Mouse (Mus musculus): ENCODE results near the gene Insig2. TPM values are rescaled to one million over a fixed set of nuclear protein-coding genes. Genes with fewer than 3 reads are reported as not detected.

Insig2 gene
- polyA plus RNA-seq, 3 experiments from 2014 or later, result 29.6 to 34.8 (median 30.4) TPM

GRCm38 (mm10) chr1:121326591-121327343, 5.6 kb downstream of the Insig2 start:
- peak; percentile 31 for ATAC-seq

- no peak for ATAC-seq
Measured at GRCm38 (mm10) chr1:121323501-121323900, 8.9 kb downstream of the Insig2 start.

- no peak for ATAC-seq
Measured at GRCm38 (mm10) chr1:121314766-121315428, 17.5 kb downstream of the Insig2 start.

GRCm38 (mm10) chr1:121313181-121313580, 19.2 kb downstream of the Insig2 start:
- ATAC-seq, result no peak

- no peak for ATAC-seq
Measured at GRCm38 (mm10) chr1:121312326-121312725, 20.1 kb downstream of the Insig2 start.

GRCm38 (mm10) chr1:121296717-121297255, 35.6 kb downstream of the Insig2 start:
- ATAC-seq, result no peak

GRCm38 (mm10) chr1:121293571-121293970, 38.8 kb downstream of the Insig2 start:
- ATAC-seq, result no peak

- no peak for ATAC-seq
Measured at GRCm38 (mm10) chr1:121290841-121291240, 41.5 kb downstream of the Insig2 start.

- no peak for ATAC-seq
Measured at GRCm38 (mm10) chr1:121290340-121290739, 42.0 kb downstream of the Insig2 start.

- ATAC-seq, result no peak
Measured at GRCm38 (mm10) chr1:121284197-121284596, 48.2 kb downstream of the Insig2 start.

- ATAC-seq, result no peak
Measured at GRCm38 (mm10) chr1:121280501-121280900, 51.9 kb downstream of the Insig2 start.

- ATAC-seq, result no peak
Measured at GRCm38 (mm10) chr1:121278370-121278769, 54.0 kb downstream of the Insig2 start.

- ATAC-seq, result no peak
Measured at GRCm38 (mm10) chr1:121277466-121277865, 54.9 kb downstream of the Insig2 start.

GRCm38 (mm10) chr1:121275961-121276506, 56.4 kb downstream of the Insig2 start:
- ATAC-seq, result no peak

GRCm38 (mm10) chr1:121260171-121260741, 72.1 kb downstream of the Insig2 start:
- ATAC-seq, result no peak

Other genes starting within 250 kb of the Insig2 start
- 10 to 100 TPM; 16.2 to 18.5 (median 16.3) TPM for gene Ccdc93, start 98.5 kb upstream of the Insig2 start, polyA plus RNA-seq (2017; shearing (Covaris generic))
- not detected for gene Htr5b, start 195.9 kb upstream of the Insig2 start, polyA plus RNA-seq (2017; shearing (Covaris generic))
- 100 to 1,000 TPM in 1 of 3 experiments, 10 to 100 TPM in 2; 58.0 to 108 (median 66.5) TPM for gene Ddx18, start 235.4 kb upstream of the Insig2 start, polyA plus RNA-seq (2017; shearing (Covaris generic))

All from inflammation-experienced regulatory T-cells, adult 6 months (primary cell).